Mouse (Mus musculus): ENCODE results near the gene Zdhhc7.

DNA sequence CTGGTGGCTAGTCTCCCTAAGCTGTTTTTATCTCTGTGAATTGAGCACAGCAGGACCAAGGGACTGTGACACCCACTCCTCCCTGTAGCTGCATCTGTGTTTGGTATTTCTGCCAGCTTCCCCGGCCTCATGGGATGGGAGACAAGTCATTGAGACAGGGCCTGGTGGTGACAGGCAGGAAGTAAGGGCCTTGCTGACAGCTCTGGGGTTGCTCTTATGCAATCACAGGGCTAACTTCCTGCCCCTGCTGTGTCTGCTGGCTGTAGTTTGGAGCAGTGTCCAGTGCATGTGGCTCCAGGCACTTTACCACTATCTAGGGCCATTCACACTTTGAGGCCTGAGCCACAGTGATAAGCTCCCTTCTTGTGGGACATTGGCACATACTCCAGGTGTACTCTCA is 60.4 kb downstream of the Zdhhc7 start:
- no peak for TF ChIP-seq CTCF (IDR thresholded peaks at IDR 0.05; ENCODE audit: extremely low read depth, insufficient read length, insufficient replicate concordance, low read depth, low read length)
- no peak for TF ChIP-seq POLR2A (IDR thresholded peaks at IDR 0.05; ENCODE audit: low read depth, low read length)

Measured in small intestine, adult 2 months (tissue).